Mouse (Mus musculus): ENCODE results near the gene Plagl2.

Gene Plagl2

DNA sequence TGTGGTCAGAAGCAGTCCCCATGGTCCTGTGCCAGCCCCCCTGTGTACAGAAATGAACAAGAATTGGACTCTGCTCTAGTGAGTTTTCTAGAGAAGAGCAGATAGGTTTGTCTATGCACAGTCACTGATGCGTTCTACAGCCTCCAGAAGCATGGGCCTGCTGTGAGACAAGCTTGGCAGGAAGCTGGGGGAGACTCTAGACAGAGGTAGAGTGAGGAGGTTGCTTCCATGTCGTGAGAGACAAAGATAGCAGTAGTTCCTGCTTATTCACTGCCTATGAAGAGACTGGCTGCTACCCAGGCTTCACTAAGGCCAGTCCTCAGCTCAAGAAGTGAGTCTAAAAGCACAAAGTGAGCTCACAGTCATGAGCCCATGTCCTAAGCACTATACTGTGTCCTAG is 50.0 kb downstream of the Plagl2 start:
- DNase-seq (ENCODE audit: low read depth, low spot score) = no peak

DNA sequence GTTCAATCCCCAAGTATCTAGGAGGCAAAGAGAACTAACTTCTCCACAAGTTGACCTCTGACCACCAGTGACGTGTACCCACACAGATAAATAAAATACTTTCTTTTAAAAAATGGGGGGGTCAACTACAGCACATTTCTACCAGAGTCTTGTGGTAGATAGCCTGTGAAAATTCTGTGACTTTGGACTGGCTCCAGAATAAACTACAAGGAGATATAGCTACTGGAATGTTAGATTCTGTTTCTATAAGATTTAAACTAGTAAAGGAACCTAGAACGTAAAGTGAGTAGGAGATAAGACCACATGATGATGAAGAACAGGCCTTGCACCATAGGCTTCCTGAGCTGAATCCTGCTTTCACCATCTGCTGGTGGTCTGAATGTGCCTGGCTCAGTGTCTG is 53.4 kb downstream of the Plagl2 start:
- DNase-seq (ENCODE audit: low read depth, low spot score) = no peak

GRCm38 (mm10) chr2:153186176-153186591 is 55.0 kb downstream of the Plagl2 start:
- peak; percentile 40 for DNase-seq (ENCODE audit: low read depth, low spot score)

GRCm38 (mm10) chr2:153179961-153180360 is 61.3 kb downstream of the Plagl2 start:
- DNase-seq (ENCODE audit: low read depth, low spot score) = peak; percentile 90

- DNase-seq (ENCODE audit: low read depth, low spot score) = peak; percentile 56
Measured at GRCm38 (mm10) chr2:153179126-153179860, 61.9 kb downstream of the Plagl2 start.
